Mouse (Mus musculus): ENCODE data around the gene Evx1.
A peak's percentile ranks its signal among the peaks of the same experiment; 100 is the strongest.

Evx1 gene

DNA sequence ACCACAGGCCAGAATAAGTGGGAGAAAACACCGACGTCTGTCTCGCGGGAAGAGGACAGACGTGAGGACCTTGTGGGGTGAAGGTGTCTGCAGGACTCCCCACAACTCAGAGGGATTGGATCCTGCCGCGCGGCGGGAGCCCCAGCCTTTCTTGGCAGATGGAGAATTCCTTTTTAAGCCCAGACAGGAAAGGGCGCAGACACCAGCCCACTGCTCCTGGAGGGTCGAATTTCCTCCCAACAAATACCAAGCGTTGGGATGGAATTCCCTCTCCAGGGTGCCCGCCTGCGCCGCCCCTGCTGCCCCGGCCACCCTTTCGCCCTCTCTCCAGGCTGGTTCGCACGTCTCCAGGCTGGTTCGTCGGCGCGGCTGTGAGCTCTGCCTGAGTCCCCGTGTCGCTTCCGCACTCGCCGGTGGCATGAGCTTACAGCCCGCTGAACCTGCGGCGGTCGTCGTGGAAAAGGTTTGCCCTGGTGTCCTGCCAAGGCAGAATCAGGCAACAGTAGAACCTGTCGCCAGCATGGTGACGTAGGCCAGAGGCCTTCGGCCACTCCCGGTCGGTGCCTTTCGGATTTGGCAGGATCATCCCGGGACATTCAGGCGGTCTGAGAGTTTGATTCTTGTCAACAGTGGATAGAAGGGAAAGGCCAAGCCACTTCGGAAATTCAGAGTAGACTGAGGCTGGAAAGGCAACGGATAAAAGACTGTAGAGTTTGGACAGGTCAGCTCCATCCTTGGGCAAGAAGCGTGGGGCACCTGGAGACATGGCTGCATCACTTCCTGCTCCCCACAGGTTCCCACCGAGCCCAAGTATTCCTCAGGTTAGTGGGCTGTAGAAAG lies 22.1 kb upstream of the Evx1 start:
- DNase-seq = no peak

DNA sequence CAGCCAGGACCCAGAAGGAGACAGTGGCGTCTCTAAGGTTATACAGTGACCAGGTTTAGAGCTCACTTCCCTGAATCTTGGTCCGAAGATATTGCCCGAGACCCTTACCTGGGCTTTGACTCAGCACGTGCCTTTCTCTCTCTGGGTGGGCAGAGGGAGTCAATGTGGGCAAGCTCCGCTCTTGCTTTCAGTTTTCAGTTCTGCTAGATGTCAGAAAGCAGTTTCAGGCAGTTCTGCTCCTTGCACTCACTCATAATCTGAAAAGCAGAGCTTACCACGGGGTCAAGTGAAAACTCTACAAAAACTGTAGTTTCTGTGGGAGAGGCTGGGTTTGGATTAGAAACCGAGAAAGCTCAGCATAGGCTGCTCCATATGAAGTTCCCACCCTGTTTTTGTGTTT lies 21.0 kb upstream of the Evx1 start:
- DNase-seq = no peak

DNA sequence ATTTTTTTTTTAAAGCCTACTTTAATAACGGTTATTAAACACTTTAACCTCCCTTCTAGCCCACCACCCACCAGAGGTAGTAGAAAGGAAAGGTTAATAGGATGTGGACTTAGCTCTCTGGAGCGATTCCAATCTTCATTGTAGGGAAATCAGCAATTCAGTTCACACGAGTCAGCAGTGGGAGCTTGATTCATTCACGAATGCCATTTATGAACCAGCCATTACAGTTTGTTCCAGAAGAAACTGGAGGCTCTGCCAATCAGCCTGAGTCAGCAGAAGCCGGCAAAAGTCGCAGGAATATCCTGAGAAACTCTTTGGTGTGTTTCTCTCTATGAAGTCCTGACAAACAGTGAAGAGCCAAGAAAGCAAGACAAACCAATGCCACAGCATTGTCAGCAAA lies 18.7 kb upstream of the Evx1 start:
- DNase-seq = no peak

DNA sequence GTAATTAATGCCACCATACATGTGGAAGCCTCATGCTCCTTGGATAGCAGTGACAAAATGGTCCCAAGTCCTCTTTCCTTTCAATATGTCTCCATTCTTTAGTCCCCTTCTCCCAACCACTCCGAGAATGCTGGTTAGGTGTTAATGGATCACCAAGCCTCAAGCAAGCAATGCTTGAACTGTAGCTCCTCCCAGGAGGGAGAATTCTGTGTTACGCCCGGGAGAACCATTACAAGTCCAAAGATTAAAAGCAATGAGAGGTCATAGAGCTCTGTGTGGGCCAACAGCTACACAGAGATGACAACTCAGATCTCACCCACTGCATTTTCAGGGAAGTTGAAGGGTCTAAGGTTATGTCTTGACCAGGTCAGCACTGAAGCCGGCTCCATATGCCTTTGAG lies 14.8 kb upstream of the Evx1 start:
- no peak for DNase-seq

DNA sequence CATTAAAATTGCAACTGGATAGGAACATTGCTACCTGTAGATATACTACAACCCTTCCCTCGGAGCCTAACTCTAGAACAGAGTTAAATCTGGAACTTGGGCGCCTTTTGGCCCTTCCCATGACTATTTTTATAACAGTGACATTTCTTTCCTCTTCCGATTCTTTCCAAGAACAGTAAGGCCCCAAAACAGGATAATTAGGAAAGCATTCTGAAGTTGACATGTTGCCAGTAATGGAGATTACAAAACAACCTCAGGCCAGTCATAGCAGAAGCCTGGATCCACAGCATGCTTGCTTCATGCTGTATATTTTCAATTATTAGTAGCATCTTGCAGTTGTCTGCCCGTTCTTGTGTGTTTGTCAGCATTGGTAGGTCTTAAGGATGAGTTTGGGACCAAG lies 12.5 kb upstream of the Evx1 start:
- peak; percentile 25 for DNase-seq

DNA sequence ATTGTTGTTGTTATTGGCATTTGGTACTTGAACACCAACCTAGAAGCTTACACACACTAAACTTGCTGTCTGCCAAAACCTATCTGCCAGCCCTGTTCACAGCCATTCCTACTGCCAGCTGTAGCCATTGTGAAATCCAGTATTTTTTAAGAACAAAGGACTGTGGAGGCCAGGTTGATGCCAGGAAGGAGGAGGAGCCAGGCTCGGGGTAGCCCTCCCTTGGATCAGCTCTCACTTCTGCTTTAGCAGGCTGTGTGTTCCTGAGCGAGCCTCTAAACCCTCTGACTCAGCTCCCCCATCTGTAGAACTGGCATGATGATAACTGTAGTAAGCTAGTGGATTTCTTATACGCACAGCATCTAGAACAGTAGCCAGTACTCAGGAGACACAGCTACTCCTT lies 9.9 kb upstream of the Evx1 start:
- no peak for DNase-seq

DNA sequence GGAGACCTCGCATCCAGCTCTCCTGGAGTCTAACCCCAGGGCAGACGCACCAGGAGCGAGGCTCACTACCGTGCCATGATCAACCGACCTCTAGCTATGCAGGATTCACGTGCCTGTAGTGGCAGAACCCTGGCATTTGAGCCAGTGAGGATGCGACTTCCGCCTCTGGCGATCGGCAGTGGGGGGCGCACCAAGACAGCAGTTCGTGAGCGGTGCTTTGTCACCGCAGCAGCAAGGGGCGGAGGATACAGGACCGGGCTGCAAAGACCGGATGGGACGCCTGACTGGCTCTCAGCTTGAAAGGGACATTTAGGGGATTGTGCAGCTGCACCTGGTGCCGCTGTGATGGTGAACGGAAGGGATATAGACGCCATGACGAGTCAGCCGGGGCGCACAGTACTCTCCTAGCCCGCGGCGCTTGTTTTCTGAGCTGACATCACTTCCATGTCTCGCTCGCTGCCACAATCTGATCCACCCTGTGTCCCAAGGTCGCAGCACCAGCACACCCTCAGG lies 7.4 kb upstream of the Evx1 start:
- peak; percentile 71 for DNase-seq

DNA sequence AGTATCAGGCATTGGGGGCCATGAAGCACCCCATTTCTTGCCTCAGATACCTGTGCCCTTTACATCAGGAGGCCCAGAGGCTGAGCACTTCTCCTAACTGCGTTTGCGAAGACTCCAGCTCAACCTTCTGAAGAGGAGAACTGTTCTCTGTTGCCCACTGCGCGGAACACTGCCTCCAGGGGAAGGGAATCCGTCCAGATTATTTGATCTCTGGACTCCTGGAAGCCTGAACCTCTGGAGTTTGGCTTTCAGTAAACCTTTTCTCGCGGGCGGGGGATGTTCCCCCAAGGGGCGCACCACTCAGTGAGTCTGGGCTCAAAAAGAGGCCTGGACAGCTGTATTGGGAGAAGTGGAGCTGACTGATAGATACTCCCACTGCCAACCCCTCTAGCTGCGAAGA lies 3.5 kb upstream of the Evx1 start:
- no peak for DNase-seq

DNA sequence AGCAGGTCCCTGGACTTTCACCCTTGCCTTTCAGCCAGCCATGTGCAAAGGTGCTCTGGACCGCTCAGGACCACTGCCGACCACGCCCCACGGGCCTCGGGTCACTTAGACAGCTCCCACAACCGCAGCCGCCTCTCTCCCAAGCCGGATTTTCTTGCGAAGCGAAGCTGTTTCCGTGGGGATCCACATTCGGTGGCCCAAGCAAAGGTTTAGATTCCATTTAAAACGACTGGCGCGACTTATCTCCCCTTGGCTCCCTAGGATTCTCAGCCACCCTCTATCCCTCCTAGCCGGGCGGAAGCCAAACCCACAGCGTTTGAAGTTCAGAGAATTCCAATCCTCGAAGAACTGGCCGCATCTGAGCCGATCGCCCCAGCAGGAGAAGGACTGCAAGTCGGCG lies 2.9 kb upstream of the Evx1 start:
- DNase-seq = no peak

DNA sequence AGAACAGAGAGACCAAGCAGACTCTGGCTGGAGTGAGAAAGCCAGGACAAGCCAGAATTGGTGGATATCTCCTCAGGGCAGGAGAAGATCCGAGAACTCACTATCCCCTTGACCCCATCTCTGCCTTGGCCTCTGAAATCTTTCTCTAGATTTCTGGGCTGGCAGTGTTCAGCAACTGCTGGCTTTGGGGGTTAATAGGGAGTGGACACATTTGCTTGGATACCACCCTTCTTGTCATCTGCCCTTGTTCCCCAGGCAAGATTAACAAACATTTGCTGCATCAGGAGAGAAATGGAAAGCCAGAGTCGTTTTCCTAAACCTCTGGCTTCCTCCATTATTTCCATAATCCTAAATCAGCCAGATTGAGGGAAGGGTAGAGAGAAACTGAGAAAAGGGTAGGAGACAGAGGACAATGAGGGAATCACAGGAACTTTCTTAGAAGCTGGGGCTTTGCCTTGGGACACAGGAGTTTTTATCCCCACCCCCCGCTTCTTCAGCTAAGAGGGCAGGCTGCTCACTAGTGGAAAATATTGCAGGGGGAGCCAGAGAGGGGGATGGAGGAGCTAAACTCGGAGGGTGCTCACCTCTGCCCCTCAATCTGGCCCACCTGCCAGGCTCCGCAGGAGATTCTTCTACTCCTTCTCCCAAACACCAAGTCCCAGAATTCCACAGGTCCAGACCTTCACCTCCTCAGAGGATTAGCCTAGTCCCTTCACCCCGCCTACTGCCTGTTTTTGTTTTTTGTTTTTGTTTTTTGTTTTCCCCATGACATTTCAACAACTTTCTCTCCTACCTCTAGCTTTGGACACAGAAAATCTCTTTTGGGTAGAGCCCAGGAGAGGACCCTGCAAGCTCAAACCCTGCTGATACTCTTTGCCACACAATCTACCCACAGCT lies 1.4 kb upstream of the Evx1 start:
- no peak for DNase-seq

DNA sequence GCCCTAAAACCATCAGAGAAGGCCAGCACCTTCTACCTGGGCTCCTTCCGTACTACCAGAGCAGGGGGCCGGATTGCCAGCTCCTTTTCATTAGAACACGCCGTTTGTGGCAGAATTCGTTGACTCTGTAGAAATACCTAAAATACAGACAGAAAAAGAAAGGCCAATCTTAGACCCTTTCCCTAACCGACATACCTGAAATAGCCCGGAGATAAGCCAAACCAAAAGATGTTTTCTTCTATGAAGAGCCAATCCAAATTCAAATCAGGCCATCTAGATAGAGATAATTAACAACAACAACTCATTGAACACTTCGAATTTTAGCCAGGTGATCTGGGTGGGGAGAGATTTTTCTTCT lies 761 bp upstream of the Evx1 start:
- DNase-seq = no peak

DNA sequence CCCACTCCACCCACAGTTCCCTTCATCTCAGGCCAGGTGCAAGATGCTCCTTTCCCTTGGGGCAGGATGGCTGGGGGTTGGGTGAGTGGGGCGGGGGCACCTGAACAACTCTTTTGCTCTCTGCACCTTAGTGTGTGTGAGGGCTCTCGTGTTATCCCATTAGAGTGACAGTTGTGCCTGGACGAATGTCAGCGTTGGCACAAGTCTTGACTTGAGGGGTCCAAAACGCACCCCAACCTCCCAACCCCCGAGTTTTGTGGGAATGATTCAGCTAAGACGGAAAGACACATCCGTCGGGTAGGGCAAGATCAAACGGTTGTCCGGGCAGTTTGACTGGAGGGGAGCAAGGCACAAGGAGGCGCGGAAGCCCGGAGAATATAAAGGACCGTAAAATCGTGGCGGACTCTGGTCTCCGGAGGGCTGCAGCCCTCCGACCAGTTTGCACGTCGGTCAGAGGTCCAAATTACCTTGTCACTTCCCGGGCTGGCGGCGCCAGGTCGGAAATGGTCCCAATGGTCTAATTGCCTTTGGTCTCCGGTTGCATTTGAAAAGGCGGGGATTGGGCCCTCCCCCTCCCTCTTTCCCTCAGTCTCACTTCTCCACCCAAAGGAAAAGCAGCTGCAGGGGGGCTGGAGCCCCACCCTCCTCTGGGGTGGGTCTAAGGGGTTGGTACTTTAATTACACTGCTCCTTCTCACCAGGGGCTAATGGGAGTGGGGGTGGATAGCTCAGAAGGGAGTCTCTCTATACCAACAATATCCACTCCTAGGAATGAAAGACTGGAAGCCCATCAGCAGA lies 1.2 kb downstream of the Evx1 start:
- no peak for DNase-seq

DNA sequence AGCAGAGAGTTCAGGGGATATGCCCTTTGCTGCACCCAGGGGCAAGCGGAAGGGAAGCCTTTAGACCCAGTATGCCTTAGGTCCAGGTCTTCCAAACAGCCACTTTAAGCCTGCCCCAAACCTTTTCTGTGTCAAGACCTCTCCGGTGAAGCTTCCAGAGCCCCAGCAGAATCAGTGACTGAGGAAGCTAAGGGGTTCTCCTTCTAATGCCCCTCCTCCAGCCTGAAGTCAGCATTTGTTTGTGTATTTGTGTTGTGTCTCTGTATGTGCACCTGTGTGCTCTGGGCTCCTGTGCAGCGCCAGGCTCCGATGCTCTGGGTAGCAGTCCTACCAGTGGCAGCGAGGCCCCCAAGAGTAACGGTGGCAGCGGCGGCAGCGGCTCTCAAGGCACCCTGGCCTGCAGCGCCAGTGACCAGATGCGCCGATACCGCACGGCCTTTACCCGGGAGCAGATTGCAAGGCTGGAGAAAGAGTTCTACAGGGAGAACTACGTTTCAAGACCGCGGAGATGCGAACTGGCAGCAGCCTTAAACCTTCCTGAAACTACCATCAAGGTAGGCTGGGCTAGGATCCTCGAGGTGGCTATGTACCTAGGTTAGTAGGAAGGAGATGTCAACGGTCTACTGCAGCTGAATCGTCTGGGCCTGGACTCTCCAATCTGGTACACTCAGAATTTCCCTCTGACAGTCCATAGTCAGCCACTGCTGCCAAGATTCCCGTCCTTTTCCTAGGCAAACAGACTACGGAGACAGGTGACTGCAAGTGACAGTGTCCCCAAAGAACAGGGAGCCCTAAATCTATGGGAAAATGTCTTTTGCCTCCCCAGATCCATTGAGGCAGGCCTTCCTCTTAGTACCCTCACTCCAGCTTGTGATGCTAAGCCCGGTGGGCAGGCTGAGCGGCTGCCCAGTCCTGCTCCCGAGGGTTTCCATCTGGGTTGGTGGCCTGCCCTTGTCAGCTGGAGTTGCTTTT lies 2.4 kb downstream of the Evx1 start:
- no peak for DNase-seq

DNA sequence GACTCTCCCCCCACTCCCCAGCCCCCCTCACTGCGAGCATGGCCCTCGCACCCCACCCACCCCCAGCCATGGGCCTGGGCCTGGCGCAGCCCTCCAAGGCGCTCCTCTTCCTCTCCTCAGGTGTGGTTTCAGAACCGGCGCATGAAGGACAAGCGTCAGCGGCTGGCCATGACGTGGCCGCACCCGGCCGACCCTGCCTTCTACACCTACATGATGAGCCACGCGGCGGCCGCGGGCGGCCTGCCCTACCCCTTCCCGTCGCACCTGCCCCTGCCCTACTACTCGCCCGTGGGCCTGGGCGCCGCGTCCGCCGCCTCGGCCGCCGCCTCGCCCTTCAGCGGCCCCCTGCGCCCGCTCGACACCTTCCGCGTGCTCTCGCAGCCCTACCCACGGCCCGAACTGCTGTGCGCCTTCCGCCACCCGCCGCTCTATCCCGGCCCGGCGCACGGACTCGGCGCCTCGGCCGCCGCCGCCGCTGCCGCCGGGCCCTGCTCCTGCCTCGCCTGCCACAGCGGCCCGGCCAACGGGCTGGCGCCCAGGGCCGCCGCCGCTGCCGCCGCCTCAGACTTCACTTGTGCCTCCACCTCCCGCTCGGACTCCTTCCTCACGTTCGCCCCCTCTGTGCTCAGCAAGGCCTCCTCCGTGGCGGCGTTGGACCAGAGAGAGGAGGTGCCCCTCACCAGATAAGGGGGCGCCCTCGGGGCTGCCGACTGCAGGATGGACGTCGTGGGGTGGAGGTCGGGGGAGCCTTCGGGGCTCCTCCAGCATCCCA lies 3.3 kb downstream of the Evx1 start:
- DNase-seq = no peak

DNA sequence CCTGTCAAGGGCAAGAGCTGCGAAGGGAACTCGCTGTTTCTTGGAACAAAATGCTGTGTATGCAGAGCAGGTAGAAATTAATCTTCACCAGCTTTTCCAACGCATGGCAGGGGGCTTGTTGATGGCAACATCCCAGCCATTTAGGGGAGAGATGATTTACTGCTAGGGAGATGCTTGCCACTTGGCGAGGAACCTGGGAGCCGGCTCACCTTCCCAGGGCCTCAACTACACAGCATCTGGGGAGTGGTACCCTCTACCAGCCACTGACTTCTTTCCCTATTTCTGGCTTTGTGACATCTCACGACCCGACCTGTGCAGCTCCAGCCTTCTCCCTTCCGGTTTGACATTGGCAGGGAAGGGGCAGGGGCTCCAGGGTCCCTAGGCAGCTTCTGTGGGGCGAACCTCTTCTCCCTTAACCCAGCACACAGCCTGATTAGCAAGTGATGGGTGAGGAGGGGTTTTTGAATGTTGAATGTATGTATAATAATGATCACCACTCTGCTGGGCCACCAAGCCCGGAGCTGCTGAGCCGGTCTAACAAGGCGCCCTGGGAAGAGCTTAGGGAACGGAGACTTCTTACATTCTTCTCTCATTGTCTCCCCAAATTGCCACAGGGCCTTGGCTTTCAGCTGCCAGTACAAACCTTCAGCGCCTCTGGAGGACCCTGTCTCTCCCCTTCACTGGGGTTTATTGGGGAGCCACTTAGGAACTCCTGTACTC lies 4.3 kb downstream of the Evx1 start:
- no peak for DNase-seq

DNA sequence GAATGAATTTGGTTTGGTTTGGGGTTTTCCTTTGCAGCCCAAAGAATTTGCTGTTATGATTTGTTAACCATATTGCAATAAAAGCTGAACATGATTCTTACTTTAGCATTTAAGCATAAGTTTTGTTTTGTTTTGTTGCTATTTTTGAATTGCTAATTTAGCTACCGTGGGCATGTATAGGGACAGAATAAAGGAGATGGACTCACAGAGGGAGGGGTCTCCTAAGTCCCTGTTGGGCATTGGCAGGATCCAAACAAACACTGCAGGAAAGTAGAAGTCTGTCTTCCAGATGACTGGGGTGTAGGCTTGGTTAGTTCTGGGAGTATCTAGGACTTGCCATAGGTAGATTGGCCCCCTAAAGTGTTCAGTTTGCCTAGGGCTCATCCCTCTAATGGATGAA lies 5.0 kb downstream of the Evx1 start:
- DNase-seq = no peak

DNA sequence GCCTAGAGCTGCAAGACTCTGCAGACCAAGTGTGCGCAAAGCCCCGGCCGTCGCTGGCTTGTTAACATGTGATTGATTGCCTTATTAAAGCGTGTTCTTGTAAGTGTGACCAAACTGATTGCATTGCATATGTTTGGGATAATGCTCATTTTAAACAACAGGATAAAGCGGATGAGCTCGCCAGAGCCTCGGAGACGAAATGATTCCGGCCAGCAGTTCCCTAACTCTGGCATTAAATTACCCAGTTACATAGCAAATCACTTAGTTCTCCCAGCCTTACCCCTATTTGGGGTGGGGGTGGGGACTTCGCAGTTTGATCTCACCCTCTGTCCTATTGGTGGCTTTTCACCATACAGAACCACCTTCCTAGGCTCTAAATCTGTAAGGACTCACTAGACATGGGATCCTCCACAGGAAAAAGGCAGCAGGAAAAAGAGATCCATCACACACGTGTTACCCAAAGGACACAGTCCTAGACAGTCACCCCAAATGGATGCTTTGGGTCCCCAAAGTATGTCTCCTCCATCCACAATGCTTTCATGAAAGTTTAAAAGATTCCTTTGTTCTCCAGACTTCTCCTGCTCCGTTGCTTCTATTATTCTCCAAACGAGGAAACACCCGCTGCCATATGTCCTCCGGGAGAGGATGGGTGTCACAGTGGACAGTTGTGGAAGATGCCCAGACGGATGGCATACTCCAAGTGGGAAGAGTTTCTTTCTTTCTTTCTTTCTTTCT lies 6.8 kb downstream of the Evx1 start:
- no peak for DNase-seq

DNA sequence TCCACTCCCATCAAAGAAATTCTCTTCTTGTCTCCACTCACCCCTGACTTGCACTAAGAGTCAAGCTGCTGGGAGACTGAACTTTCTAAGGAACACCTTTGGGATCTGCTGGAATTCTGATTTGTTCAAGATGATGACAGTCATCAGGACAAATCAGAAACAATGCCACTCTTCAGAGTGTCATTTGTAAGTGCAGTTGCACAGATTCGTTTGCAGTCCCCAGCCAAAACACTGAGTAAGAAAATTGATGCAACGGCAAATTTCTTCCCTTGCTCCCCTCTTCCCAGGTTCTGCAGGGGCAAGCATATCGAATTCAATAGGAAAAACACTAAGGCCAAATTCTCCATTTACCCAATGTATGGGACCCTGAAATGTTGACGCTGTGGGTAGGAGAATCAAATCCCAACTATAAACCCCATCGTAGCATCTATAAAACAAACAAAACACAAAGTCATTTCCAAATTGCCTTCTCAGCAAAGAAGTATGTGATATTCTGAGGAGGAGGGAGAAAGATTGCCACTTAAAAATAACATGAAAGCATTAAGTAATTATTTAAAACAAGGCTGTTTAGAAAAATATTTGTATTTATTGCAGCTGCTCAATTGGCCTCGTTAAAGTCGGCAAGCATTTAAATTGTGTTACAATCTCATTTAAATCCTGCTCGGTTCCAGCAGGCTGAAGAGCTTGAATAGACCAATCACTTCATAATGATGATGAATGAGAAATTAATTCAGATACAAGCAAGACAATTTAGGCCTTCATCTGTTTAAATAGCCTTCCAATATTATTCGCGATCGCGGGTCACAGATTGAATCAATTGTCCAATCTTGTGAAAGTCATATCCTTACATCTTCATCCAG lies 7.9 kb downstream of the Evx1 start:
- no peak for DNase-seq

DNA sequence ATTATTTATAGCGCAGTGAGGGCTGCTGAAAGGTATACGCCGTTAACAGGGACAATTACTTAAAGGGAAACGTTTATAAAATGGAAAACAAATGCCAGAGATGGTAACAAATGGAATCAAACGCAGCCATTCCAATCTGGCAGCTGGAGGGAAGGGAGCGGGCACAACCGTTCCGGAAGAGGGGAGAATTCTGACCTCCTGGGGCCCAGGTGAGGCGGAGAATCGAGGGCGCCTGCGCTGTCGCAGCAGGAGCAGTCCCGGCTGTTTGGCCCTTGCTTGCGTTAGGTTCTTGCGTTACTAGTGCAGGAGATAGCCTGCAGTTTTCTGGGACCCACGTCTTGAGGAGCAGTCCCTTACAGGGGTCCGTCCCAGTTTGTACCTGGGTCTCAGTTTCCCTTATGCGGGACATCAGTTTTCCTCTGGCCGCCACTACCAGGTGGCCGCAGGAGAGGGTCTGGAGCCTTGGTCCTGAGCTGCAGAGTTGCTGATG lies 8.6 kb downstream of the Evx1 start:
- no peak for DNase-seq

Data from lung, postnatal 36 days (tissue).